Mouse (Mus musculus): ENCODE data around the gene Zfp318. TPM values are rescaled to one million over a fixed set of nuclear protein-coding genes. Genes with fewer than 3 reads are reported as not detected.
A peak's percentile ranks its signal among the peaks of the same experiment; 100 is the strongest.

Zfp318 gene
- polyA plus RNA-seq, 1 experiment, result 20.7 TPM

DNA sequence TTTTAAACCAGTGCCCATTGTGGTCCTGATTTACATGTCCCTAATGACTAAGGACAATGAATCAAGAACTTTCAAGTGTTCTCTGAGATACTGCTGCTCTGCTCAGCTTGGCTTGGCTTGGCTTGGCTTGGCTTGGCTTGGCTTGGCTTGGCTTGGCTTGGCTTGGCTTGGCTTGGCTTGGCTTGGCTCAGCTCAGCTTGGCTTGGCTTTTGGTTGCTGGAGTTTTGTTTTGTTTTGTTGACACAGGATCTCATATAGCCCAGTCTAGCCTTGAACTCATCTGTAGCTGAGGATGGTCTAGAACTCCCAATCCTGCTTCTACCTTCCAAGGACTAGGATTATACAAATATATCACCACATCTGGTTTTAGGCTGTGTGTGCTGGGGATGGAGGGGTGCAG lies 43.0 kb downstream of the Zfp318 start:
- DNase-seq, result no peak
- Histone ChIP-seq H3K27me3 (ENCODE audit: control insufficient read depth, insufficient read depth, low read length) (no peaks in the 10 kb centered on the region; the same call in 1 of the 2 replicates), H3K36me3 (ENCODE audit: control insufficient read depth, insufficient read depth, low read length) (no peaks in the 10 kb centered on the region), H3K4me3 (ENCODE audit: control insufficient read depth, insufficient read depth, low read length) (no peak overlapping the region), H3K27ac (ENCODE audit: control insufficient read depth, insufficient read depth, low read length) (no peak overlapping the region), H3K4me1 (replicated peaks; ENCODE audit: control insufficient read depth, insufficient read depth, low read length) (no peaks in the 10 kb centered on the region)
- TF ChIP-seq POLR2A (IDR thresholded peaks at IDR 0.05; ENCODE audit: control insufficient read depth, extremely low read depth, insufficient read depth, low read length, poor library complexity) (no peak), CTCF (IDR thresholded peaks at IDR 0.05; ENCODE audit: borderline replicate concordance, control insufficient read depth, extremely low read depth, insufficient read depth, low read length, poor library complexity) (no peak)

- no peaks in the 10 kb centered on the region; the same call in 1 of the 2 replicates for H3K27me3 ChIP-seq (ENCODE audit: control insufficient read depth, insufficient read depth, low read length)
- WGBS, result 23% methylated on average over 18 of the region's 18 CpGs
- DNase-seq, result no peak
- no peaks in the 10 kb centered on the region for H3K4me1 ChIP-seq (replicated peaks; ENCODE audit: control insufficient read depth, insufficient read depth, low read length)
- TF ChIP-seq POLR2A (IDR thresholded peaks at IDR 0.05; ENCODE audit: control insufficient read depth, extremely low read depth, insufficient read depth, low read length, poor library complexity) (no peak), CTCF (IDR thresholded peaks at IDR 0.05; ENCODE audit: borderline replicate concordance, control insufficient read depth, extremely low read depth, insufficient read depth, low read length, poor library complexity) (no peak)
- H3K36me3 ChIP-seq (ENCODE audit: control insufficient read depth, insufficient read depth, low read length), result no peaks in the 10 kb centered on the region
- no peak within 1 kb of the TSS for H3K27ac ChIP-seq (ENCODE audit: control insufficient read depth, insufficient read depth, low read length)
- H3K4me3 ChIP-seq (ENCODE audit: control insufficient read depth, insufficient read depth, low read length), result no peak within 1 kb of the TSS
Observed at GRCm38 (mm10) chr17:46428761-46429414, 45.4 kb downstream of the Zfp318 start, which contains the start of gene Crip3. Gene Crip3 (plus strand): TSS chr17:46428926.

DNA sequence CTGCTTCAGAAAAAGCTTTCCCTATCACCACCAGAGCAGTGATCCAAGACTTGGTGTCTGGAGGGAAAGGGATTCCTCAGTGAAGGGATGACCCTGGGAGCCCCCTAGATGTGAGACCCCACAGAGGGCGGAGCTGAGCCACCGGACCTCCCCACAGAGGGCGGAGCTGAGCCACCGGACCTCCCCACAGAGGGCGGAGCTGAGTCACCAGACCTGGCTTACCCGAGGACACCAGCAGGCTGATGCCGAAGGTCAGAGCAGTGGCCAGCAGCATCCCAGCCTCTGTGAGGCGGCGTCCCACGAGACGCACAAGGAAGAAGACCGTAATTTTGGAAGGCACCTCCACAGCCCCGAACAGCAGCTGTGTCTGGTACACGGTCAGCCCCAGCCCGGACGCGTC lies 50.1 kb downstream of the Zfp318 start:
- TF ChIP-seq CTCF (IDR thresholded peaks at IDR 0.05; ENCODE audit: borderline replicate concordance, control insufficient read depth, extremely low read depth, insufficient read depth, low read length, poor library complexity) (0 out of 2 replicates have a peak, but pooled peaks have one; percentile 10), POLR2A (IDR thresholded peaks at IDR 0.05; ENCODE audit: control insufficient read depth, extremely low read depth, insufficient read depth, low read length, poor library complexity) (no peak)
- WGBS, result 14% methylated on average over 17 of the region's 17 CpGs
- H3K27me3 ChIP-seq (ENCODE audit: control insufficient read depth, insufficient read depth, low read length), result no peaks in the 10 kb centered on the region; the same call in 1 of the 2 replicates
- DNase-seq, result no peak
- H3K27ac ChIP-seq (ENCODE audit: control insufficient read depth, insufficient read depth, low read length), result no peak overlapping the region
- H3K4me1 ChIP-seq (replicated peaks; ENCODE audit: control insufficient read depth, insufficient read depth, low read length), result no peaks in the 10 kb centered on the region
- no peaks in the 10 kb centered on the region for H3K36me3 ChIP-seq (ENCODE audit: control insufficient read depth, insufficient read depth, low read length)
- H3K4me3 ChIP-seq (ENCODE audit: control insufficient read depth, insufficient read depth, low read length), result no peak overlapping the region

- Histone ChIP-seq H3K27ac (ENCODE audit: control insufficient read depth, insufficient read depth, low read length) (no peak overlapping the region), H3K27me3 (ENCODE audit: control insufficient read depth, insufficient read depth, low read length) (no peaks in the 10 kb centered on the region; the same call in 1 of the 2 replicates), H3K4me3 (ENCODE audit: control insufficient read depth, insufficient read depth, low read length) (no peak overlapping the region), H3K36me3 (ENCODE audit: control insufficient read depth, insufficient read depth, low read length) (no peaks in the 10 kb centered on the region), H3K4me1 (replicated peaks; ENCODE audit: control insufficient read depth, insufficient read depth, low read length) (no peaks in the 10 kb centered on the region)
- 38% methylated on average over 23 of the region's 23 CpGs for WGBS
- TF ChIP-seq CTCF (IDR thresholded peaks at IDR 0.05; ENCODE audit: borderline replicate concordance, control insufficient read depth, extremely low read depth, insufficient read depth, low read length, poor library complexity) (no peak), POLR2A (IDR thresholded peaks at IDR 0.05; ENCODE audit: control insufficient read depth, extremely low read depth, insufficient read depth, low read length, poor library complexity) (no peak)
- DNase-seq, result peak; percentile 32
Observed at GRCm38 (mm10) chr17:46436672-46437366, 53.3 kb downstream of the Zfp318 start.

- WGBS, result 95% methylated on average over 4 of the region's 4 CpGs
- Histone ChIP-seq H3K27me3 (ENCODE audit: control insufficient read depth, insufficient read depth, low read length) (no peaks in the 10 kb centered on the region; the same call in 1 of the 2 replicates), H3K4me3 (ENCODE audit: control insufficient read depth, insufficient read depth, low read length) (no peak within 1 kb of the TSS), H3K36me3 (ENCODE audit: control insufficient read depth, insufficient read depth, low read length) (no peaks in the 10 kb centered on the region), H3K27ac (ENCODE audit: control insufficient read depth, insufficient read depth, low read length) (no peak within 1 kb of the TSS), H3K4me1 (replicated peaks; ENCODE audit: control insufficient read depth, insufficient read depth, low read length) (no peaks in the 10 kb centered on the region)
- TF ChIP-seq CTCF (IDR thresholded peaks at IDR 0.05; ENCODE audit: borderline replicate concordance, control insufficient read depth, extremely low read depth, insufficient read depth, low read length, poor library complexity) (no peak), POLR2A (IDR thresholded peaks at IDR 0.05; ENCODE audit: control insufficient read depth, extremely low read depth, insufficient read depth, low read length, poor library complexity) (no peak)
- DNase-seq, result no peak
Observed at GRCm38 (mm10) chr17:46438298-46438873, 54.9 kb downstream of the Zfp318 start, which contains the start of gene Slc22a7. Gene Slc22a7 (minus strand): TSS chr17:46438457.

DNA sequence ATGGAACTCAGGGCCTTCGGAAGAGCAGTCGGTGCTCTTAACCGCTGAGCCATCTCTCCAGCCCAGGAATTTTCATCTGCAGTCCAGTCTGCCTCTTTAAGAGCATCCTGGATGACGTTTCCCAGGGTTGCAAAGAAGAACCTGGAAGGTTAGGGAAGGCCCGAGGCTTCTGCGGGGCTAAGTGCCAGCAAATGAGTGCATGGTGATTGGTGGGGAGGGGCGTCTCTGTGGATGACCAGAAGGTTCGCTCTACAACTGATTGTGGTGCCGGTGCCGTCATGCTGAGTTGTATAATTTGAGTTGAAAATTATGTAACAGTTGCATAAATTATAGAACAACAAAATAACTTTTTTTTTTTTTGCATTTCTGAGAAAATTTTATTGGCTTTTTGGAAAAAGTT lies 55.6 kb downstream of the Zfp318 start:
- Histone ChIP-seq H3K27me3 (ENCODE audit: control insufficient read depth, insufficient read depth, low read length) (no peaks in the 10 kb centered on the region; the same call in 1 of the 2 replicates), H3K4me3 (ENCODE audit: control insufficient read depth, insufficient read depth, low read length) (no peak overlapping the region), H3K4me1 (replicated peaks; ENCODE audit: control insufficient read depth, insufficient read depth, low read length) (no peaks in the 10 kb centered on the region), H3K27ac (ENCODE audit: control insufficient read depth, insufficient read depth, low read length) (no peak overlapping the region), H3K36me3 (ENCODE audit: control insufficient read depth, insufficient read depth, low read length) (no peaks in the 10 kb centered on the region)
- WGBS, result 94% methylated on average over 10 of the region's 10 CpGs
- DNase-seq, result no peak
- TF ChIP-seq POLR2A (IDR thresholded peaks at IDR 0.05; ENCODE audit: control insufficient read depth, extremely low read depth, insufficient read depth, low read length, poor library complexity) (no peak), CTCF (IDR thresholded peaks at IDR 0.05; ENCODE audit: borderline replicate concordance, control insufficient read depth, extremely low read depth, insufficient read depth, low read length, poor library complexity) (no peak)

All from thymus, adult 2 months (tissue).